Mouse (Mus musculus): ENCODE data around the gene Lmntd1. TPM values are rescaled to one million over a fixed set of nuclear protein-coding genes. Genes with fewer than 3 reads are reported as not detected.

Gene Lmntd1
- total RNA-seq, 4 experiments from 2014 or later = 0.15 TPM; not detected in 3

DNA sequence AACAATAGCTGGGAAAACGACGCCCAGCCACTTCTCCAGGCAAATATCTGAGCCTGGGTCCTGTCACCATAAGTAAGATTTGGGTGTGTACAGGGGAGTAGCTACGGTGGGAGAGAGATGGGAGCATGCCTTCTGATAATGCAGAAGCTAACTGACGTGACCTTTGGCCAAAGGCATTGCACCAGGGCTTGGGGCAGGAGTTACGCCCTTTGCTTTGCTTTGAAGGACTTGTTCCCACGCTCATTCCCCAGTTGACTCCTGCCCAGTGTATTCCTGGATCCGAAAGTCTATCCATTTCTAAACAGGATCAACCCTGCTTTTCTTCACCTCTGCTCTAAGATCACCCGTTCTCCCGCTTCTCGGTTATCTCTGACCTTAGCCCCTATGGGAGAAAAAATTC, 178.4 kb downstream of the Lmntd1 start:
- DNase-seq (ENCODE audit: low spot score in 2 of 2) = no peak

DNA sequence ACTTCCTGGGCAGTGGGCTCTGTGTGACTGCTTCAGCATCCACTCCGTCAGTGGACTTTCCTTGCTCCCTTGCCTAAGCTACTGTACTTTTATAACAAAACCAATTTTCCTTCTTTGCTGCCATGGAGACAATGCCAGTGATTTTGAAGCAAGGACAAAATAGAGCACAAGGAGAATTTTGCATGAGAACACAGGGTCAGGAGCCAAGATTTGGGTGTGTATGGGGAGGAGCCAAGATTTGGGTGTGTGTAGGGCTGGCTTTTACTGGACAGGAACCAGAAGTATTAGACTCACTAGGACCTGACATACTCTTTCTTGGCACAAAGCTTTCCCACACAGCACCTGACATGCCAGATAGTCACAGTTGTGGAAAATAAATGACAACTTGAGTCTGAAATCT, 179.0 kb downstream of the Lmntd1 start:
- no peak for DNase-seq (ENCODE audit: low spot score in 2 of 2)

DNA sequence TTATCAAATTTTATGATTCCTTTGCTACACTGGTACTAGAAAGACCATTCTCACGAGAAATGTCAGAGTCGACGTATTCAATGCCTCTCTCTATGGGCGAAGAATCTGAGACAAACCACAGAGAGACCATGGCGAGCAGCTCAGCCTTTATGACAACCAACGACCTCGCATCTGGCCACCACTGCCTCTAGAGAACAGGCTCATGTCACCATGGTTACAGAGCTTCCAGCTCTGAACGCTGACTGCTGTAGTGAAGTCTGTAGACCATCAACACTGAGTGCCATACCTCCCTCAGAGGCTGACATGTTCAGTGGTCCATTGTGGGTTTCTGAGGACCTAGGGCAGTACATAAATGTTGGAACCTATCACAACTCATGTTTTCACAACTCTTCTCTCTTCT, 180.2 kb downstream of the Lmntd1 start:
- no peak for DNase-seq (ENCODE audit: low spot score in 2 of 2)

DNA sequence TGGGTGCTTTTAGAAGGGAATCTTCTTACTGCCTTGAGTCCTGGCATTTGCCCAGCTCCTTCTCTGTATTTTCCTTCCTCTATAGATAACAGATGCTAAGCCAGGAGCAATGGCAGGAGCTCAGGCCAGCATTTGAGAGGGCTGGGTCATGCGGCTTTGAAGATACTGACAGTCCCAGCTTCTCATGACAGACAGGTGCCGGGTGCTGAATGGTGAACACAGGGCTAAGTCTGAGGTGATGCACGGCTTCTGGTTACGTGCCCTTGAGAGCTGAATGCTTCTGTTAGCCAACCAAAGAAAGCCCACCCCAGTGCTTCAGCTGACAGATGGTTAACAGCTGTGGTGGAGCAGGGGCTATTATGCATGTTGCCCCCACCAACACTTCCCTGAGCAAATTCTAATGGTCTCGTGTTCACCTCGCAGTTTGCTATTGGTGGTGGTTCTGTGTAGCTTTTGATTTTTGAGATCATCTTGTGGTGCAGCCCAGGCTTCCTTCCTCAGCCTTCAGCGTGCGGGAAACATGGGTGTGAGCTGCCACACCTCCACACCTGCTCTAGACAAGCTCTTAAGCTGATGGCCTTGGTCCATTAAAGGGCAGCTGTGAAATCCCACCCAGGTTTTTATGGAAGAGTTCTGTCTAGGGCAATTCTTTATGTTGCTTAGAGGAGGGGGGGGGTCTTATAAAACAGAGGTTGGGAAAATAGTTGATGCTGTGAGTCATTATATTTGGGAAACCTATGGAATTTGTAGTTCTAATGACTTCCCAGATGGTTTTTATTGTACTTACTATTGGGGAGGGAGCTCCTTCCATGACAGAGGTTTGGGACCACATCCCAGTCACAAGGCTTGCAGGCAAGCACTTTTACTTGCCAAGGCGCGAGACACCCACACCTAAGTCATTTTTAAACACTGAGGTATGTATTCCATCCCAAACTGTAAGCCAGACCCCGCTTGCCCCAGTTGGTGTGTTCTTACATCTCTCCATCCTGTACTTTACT, 181.1 kb downstream of the Lmntd1 start:
- DNase-seq (ENCODE audit: low spot score in 2 of 2) = no peak

DNA sequence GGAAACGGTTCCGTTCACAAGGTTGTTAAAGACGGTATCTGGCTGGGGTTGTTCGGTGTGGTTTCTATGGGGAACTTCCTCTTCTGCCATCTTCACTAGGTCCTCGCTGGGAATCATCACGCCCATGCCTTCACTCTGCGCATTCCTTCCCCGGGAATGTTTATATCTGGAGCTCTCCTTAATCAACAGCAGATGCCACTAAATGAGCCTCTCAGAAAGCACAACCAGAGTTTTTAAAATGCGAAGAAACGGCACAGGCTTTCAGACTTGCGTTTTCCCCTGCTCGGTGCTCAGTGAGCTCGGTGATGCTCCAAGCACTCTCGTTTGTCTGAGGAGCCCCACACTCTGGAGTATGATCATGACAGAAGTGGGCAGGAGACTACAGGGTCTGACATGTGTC, 182.4 kb downstream of the Lmntd1 start:
- no peak for DNase-seq (ENCODE audit: low spot score in 2 of 2)

DNA sequence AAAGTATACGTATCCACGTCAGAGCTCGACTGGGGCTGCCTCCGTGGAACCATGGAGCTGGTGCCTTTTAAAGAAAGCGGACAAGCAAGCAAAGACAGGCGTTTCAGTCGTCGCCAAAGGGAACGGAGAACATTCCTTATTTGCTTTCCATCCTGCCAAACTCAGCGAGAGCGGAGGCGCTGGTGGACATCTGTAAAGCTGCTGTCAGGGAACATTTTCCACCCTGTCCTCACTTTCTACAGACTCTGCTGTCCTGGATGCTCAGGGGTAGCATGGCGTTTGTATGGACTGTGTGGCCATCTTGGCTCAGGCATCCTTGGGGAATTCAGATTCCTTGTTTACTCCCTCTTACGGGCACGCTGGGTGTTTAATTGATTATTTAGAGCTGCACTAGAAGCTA, 186.7 kb downstream of the Lmntd1 start:
- no peak for DNase-seq (ENCODE audit: low spot score in 2 of 2)

DNA sequence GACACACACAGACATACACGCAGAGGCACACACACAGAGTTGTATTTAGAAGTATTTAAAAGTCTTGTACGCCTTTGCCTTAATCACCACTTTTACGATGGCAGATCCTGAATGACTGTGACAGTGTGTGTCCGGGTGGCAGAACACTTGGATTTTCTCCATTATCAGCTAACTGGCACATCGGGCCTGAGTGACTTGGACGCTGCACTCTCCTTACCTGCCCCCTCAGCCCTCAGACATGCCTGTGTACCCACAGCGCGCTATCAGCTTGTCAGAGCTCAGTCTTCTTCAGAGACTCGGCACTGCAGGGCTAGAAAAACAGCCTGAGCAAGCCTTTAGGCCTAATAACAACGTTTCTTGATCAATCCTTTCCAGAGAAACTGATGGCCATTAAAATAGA, 187.6 kb downstream of the Lmntd1 start:
- no peak for DNase-seq (ENCODE audit: low spot score in 2 of 2)

DNA sequence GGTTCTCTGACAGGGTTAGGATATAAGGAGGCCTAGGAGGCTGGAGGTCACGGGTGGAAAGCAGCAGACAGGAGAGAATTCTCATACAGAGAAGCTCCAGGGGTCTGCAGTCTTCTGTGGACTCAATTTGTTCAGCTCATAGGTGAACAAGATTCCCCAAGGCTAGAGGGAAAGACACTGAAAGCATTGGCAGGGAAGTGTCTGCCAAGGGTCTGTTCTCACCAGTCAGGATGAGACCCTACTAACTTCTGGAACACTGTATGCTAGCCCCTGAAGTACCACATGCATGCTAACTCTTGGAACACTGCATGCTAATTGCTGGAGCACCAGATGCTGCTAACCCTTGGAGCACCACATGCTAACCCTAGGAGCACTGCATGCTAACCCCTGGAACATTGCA, 190.0 kb downstream of the Lmntd1 start:
- DNase-seq (ENCODE audit: low spot score in 2 of 2) = no peak

DNA sequence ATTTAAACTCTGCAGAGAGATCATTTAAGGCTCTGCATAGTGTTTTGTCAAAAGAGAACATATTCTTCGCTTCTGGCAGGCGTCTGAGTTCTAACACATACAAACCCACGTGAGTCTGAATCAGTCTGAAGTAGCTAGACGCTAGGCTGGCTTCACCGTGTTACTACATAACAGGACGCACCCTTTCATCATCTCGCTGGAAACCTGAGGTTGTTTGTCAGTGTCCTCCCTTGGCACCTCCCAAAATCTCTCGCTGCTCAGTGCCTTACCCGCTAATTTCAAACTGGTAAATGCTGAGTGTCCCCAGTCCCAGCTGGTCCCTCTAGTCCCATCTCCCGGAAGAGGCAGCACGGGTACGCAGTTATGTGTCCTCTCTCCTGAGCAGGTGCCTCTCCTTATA, 190.6 kb downstream of the Lmntd1 start:
- no peak for DNase-seq (ENCODE audit: low spot score in 2 of 2)

DNA sequence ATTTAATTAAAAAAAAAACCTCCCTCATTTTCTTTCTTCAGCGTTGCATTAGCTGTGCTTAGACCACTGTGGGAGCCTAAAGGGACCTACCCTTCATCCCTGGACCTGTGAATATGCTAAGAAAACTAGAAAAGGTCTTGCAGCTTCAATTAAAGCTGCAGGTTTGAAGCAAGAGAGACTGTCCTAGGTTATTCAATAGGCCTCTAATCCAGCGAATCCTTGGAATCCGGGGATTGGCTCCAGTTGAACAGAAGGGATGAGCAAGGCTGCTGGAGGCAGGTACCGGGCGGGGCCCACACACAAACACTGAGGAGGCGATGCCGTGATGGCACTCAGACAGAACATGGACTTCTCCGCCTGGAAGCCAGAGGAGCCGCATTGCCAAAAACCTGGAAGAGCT, 192.5 kb downstream of the Lmntd1 start:
- no peak for DNase-seq (ENCODE audit: low spot score in 2 of 2)

DNA sequence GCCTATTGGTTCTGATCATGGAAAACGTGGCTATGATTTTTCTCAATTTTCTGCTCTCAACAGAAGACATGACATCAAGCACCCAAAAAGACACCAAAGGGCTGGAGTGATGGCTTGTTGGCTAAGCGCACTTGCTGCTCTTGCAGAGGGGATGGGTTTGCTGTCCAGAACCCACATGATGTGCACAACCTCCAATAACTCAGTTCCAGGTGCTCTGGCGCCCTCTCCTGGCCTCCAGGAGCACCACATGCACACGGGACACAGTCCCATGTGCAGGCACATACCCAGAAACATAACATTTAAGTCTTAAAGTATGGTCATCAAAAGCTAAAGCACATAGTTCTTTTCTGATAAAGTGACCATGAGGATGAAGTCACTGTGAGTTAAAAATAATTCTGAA, 193.7 kb downstream of the Lmntd1 start:
- DNase-seq (ENCODE audit: low spot score in 2 of 2) = no peak

DNA sequence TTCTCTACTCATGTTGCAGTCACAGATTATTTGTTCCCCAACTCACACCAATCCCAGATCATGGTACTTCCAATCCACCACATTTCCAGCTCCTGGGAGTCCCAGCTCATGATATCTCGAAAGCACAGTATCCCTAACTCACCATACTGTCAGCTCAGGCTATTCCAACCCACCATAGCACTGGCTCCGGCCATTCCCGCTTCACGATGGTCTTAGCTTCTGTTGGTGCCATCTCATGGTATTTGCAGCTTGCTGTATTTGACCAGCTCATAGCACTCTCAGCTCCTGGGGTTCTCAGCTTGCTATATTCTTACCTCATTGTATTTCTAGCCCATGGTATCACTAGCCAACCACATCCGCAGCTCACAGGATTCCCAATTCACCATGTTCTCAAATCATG, 195.3 kb downstream of the Lmntd1 start:
- DNase-seq (ENCODE audit: low spot score in 2 of 2) = no peak

DNA sequence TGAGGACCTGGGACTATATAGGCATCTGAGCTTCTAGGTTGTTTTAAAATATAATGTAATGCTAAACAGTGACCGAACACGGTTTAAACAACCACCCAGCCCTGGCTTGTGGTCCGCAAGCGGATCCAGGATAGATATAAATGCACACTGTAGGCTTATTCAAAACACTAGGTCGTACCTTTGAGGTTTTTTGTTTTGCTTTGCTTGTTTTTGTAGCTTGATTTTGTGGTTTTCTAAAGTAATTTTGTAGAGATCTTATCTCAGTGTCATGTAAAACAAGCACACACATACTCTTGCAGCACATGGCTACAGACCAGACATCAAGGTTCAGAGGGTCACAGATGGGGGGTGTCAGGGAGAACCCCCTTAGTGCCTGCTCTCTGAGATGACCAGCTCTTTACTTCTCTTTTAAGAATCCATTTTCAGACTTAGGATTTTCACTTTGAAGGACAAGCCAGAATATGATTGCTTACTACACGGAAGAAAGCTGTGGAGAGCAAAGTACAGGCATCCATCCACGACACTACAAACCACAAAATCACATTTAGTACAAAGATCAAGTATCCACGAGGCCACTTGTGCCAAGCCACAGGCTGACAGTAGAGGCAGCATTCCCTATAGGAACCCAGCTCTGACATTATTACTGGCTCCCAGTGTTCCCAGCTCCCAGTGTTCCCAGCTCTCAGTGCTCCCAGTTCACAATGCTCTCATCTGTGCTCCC, 196.2 kb downstream of the Lmntd1 start:
- DNase-seq (ENCODE audit: low spot score in 2 of 2) = no peak

DNA sequence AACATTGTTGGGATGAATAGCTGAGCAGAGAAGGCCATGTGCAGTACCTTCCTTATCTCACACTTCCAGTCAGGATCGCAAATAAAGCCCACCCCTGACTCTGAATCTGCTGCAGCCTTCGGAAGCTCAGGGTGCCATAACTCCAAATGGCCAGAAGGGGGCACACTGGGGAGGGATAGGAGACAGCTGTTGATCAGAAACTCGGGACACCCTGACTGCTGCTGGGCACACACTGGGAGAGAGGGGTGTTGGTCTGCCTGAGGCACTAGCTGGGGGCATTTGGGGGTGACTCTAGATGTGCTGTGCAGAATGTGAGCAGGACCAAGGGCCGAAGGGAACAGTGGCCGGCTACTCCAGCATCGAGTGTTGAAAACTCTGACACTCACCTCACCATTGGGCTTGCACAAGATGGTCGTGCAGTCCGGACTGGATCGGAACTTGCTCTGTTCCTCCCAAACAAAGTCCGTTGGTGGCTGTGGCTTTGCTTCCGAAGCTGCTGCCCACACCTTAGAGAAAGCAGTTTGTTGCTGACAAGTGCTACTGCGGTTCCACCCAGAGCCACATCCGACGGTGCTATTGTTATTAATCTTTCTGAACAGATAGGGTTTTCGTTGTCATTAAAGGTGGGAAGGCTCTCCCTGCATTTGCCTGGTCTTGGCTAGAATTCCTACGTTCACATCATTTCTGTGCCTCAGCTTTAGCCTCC, 197.0 kb downstream of the Lmntd1 start:
- no peak for DNase-seq (ENCODE audit: low spot score in 2 of 2)

DNA sequence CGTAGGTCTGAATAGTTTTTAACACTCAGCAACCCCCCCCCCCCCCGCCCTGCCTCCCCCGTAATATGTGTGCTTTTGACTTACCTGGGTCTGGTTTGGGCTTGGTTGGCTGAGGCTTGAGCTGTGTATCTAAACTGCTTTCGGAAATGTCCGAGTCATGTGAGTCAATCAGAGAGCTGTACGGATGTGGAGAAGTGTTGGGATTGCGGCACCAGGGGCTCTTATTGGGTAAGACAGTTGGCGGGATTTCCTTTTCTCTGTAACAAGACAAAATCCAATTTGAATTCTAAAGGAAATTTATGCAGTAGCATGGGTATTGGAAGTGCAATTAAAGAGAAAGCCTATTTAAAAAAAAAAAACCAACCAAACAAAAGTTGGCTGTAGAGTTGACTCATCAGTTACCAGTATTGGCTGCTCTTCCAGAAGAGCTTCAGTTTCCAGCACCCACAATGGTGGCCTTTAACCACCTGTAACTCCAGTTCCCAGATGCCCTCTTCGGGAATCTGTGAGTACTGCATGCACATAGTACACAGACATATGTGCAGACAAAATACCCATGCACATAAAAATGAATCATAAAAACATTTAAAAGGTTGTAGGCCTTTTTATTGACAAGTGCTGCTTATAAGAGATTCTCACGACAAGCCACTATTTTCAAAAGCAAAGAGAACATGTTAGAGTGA, 209.6 kb downstream of the Lmntd1 start:
- DNase-seq (ENCODE audit: low spot score in 2 of 2) = no peak

DNA sequence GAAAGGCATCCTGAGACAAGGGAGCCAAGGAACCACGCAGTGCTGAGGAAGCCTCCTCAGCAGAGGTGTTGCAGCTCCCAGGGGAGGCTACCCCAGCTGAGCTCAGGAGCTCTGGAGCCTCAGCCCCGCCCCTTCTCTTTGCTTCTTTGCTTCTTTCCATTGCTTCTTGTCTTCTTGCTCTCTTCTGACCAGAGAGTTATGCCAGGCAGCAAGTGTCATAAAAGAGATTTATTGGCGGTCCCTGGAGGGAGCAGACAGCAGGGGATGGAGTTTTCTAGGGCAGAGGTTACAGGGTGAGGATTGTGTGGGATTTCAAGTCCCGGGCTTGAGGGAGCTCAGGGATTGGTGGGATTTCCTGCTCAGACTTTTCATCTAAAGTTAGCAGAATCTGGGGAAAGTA, 213.0 kb downstream of the Lmntd1 start:
- DNase-seq (ENCODE audit: low spot score in 2 of 2) = no peak

DNA sequence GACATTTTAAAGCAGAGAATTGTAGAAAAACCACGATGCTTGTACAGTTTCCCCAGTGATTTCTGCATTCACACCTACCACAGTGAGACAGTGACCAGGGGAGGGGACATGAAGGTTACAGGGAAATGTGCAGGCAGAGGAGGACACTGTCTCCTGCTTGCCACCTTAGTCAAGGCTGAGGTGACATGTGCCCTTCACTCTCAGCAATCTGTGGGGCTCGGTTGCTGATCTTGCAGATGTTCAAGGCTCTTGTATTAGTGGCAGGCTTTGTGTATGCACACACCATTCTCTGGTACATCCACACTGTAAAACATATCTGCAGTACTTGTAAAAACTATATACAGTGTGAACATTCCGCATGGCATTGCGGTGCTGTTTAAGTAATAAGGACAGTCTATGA, 216.2 kb downstream of the Lmntd1 start:
- DNase-seq (ENCODE audit: low spot score in 2 of 2) = no peak

DNA sequence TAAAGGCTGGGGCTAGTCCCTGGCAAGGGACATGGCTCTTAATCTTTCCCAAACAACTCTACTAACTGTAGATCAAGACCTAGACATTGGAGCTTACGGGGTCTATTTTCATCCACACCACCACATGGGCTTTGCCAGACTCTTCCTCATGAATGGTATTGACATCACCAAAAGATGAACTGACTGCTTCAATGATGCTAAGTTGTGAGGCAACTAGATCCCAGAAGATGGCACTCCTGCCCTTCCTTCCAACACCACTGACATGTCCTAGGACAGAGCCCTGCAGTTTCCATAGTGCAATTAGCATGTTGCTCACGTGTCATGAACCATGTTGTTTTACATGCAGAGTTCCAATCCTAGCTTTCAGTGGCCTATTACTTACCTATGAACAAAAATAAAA, 217.6 kb downstream of the Lmntd1 start:
- no peak for DNase-seq (ENCODE audit: low spot score in 2 of 2)

DNA sequence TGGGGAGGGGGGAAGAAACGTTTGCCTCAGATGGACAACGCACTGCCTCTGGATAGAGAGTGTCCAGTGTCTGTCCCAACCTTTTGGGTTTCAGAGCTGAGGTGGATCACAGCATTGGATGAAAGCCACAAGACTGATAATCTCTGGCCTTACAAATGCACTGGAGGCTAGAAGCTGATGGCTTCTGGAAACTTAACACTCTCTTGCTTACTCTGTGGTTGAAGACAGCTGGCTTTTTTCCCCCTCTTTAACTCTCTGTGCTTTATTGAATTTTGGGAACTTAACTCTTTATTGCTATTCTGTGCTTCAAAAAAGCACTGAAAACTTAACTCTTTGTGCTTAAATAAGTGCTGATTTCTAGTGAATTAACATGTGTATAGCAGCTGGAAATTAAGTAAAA, 223.7 kb downstream of the Lmntd1 start:
- DNase-seq (ENCODE audit: low spot score in 2 of 2) = no peak

DNA sequence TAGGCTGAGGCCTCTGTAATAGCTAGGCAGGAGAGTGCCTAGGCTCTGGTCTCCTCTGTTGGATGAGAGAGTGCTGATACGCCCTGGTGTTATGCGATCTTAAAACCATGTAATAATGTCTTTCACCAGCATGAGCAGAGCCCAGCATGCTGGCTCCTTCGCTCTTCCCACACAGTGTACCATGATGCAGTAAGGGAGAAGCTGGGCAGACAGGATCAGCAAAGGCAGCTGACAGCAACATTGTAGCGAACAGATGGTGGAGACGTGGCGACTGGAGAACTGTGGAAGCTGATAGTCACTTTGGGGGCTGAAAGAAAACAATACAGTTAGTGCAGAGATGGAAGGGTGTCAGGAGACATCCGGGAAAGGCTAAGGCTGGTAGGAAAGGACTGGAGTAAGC, 224.2 kb downstream of the Lmntd1 start:
- DNase-seq (ENCODE audit: low spot score in 2 of 2) = no peak

DNA sequence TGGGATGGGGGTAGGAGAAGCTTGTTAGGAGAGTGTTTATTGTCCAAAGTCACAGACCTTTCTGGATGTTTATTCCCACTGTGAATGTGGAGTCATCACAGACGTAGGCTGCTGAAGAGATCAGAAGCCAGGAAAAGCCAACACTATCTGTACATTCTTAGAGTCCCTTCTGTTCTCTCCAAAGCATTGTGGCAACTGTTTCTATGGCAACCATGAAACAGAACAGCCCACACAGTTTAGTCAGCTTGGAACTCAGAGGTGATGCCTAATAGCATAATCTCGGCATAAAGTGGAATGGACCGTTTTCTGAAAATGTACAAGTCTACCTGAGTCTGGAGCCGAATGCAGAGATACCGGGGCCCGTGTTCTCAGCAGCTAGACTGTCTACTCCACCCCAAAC, 226.7 kb downstream of the Lmntd1 start:
- no peak for DNase-seq (ENCODE audit: low spot score in 2 of 2)
